Mouse (Mus musculus): ENCODE results near the gene Rnf13. TPM values are rescaled to one million over a fixed set of nuclear protein-coding genes. Genes with fewer than 3 reads are reported as not detected.

Rnf13 gene
- polyA plus RNA-seq, 1 experiment from 2014 or later: 37.0 TPM

GRCm38 (mm10) chr3:57846662-57846911 is 110.7 kb downstream of the Rnf13 start:
- Histone ChIP-seq H3K4me2 (peak overlapping the region; percentile 83), H3K36me3 (replicated peaks) (no peaks in the 10 kb centered on the region), H3K27ac (replicated peaks) (no peak overlapping the region), H3K4me1 (replicated peaks) (peaks cover 7% of the 10 kb centered on the region; the same call in 1 of the 2 replicates), H3K9me3 (replicated peaks) (no peaks in the 10 kb centered on the region), H3K27me3 (peaks cover 37% of the 10 kb centered on the region), H3K9ac (0 out of 2 replicates have a peak overlapping the region, but pooled peaks have one; percentile 46), H3K4me3 (replicated peaks) (peak overlapping the region; percentile 63)
- WGBS (ENCODE audit: insufficient replicate concordance): 8% methylated on average over 9 of the region's 9 CpGs
- no peak for ATAC-seq (ENCODE audit: insufficient read depth)

GRCm38 (mm10) chr3:57846912-57847759 is 111.3 kb downstream of the Rnf13 start:
- H3K27me3 ChIP-seq: peaks cover 37% of the 10 kb centered on the region
- no peaks in the 10 kb centered on the region for H3K9me3 ChIP-seq (replicated peaks)
- H3K4me3 ChIP-seq (replicated peaks): peak overlapping the region; percentile 63
- peak; percentile 75 for ATAC-seq (ENCODE audit: insufficient read depth)
- under 1% methylated on average over 88 of the region's 104 CpGs for WGBS (ENCODE audit: insufficient replicate concordance)
- no peak overlapping the region for H3K27ac ChIP-seq (replicated peaks)
- peak overlapping the region; percentile 83 for H3K4me2 ChIP-seq
- H3K9ac ChIP-seq: peak overlapping the region; percentile 46; the same call in 1 of the 2 replicates
- no peaks in the 10 kb centered on the region for H3K36me3 ChIP-seq (replicated peaks)
- peaks cover 7% of the 10 kb centered on the region; the same call in 1 of the 2 replicates for H3K4me1 ChIP-seq (replicated peaks)

GRCm38 (mm10) chr3:57847760-57848185 is 111.9 kb downstream of the Rnf13 start, which contains the start of gene Pfn2:
Gene Pfn2 (minus strand): TSS chr3:57848079.
- peaks cover 7% of the 10 kb centered on the region; the same call in 1 of the 2 replicates for H3K4me1 ChIP-seq (replicated peaks)
- no peak within 1 kb of the TSS for H3K27ac ChIP-seq (replicated peaks)
- H3K9me3 ChIP-seq (replicated peaks): no peaks in the 10 kb centered on the region
- H3K9ac ChIP-seq: peak within 1 kb of the TSS; percentile 46; the same call in 1 of the 2 replicates
- H3K4me3 ChIP-seq (replicated peaks): peak within 1 kb of the TSS; percentile 63
- H3K27me3 ChIP-seq: peaks cover 37% of the 10 kb centered on the region
- ATAC-seq (ENCODE audit: insufficient read depth): peak; percentile 52
- no peaks in the 10 kb centered on the region for H3K36me3 ChIP-seq (replicated peaks)
- WGBS (ENCODE audit: insufficient replicate concordance): under 1% methylated on average over 49 of the region's 52 CpGs
- H3K4me2 ChIP-seq: peak within 1 kb of the TSS; percentile 83

- Histone ChIP-seq H3K4me3 (replicated peaks) (no peak overlapping the region), H3K4me2 (no peak overlapping the region), H3K27ac (replicated peaks) (no peak overlapping the region), H3K9me3 (replicated peaks) (no peaks in the 10 kb centered on the region), H3K4me1 (replicated peaks) (no peaks in the 10 kb centered on the region), H3K27me3 (no peaks in the 10 kb centered on the region), H3K9ac (no peak overlapping the region), H3K36me3 (replicated peaks) (no peaks in the 10 kb centered on the region)
- WGBS (ENCODE audit: insufficient replicate concordance): 49% methylated on average over 3 of the region's 3 CpGs
- ATAC-seq (ENCODE audit: insufficient read depth): no peak
These were observed 147.1 kb downstream of the Rnf13 start for GRCm38 (mm10) chr3:57882945-57883344.

Other genes starting within 250 kb of the Rnf13 start
- gene Wwtr1, start 160.2 kb upstream of the Rnf13 start, polyA plus RNA-seq (2015; fragmentation: Nextera tagmentation; extraction: Ambion mirVana): 1.5 TPM in 2 replicates
- gene Commd2, start 84.3 kb upstream of the Rnf13 start, polyA plus RNA-seq (2015; fragmentation: Nextera tagmentation; extraction: Ambion mirVana): 23.4 and 28.4 TPM in 2 replicates
- not detected in 2 replicates for gene Ankub1, start 43.3 kb upstream of the Rnf13 start, polyA plus RNA-seq (2015; fragmentation: Nextera tagmentation; extraction: Ambion mirVana)
- gene Pfn2, start 112.0 kb downstream of the Rnf13 start, polyA plus RNA-seq (2015; fragmentation: Nextera tagmentation; extraction: Ambion mirVana): 3.9 and 4.9 TPM in 2 replicates

Data from liver, embryonic 15.5 days (tissue).